Mouse (Mus musculus) hindlimb bud, embryonic 11.5 days (tissue): Measurements from ENCODE around the gene Bcar1.

ENCODE experiments used
- DNase-seq: peaks from one replicate; pipeline ENCODE4 v3.0.0-alpha.2; 2012; ENCODE audit warnings: low read depth, low spot score; ENCODE audit errors: extremely low spot score

Bcar1 gene

GRCm38 (mm10) chr8:111769764-111770428 is 26.3 kb upstream of the Bcar1 start:
- peak; percentile 76 for DNase-seq

- no peak for DNase-seq
Measured at GRCm38 (mm10) chr8:111769296-111769695, 25.7 kb upstream of the Bcar1 start.

- no peak for DNase-seq
Measured at GRCm38 (mm10) chr8:111768651-111769050, 25.0 kb upstream of the Bcar1 start.

- DNase-seq, result no peak
Measured at GRCm38 (mm10) chr8:111765616-111766015, 22.0 kb upstream of the Bcar1 start.

- no peak for DNase-seq
Measured at GRCm38 (mm10) chr8:111765096-111765495, 21.5 kb upstream of the Bcar1 start.

- DNase-seq, result no peak
Measured at GRCm38 (mm10) chr8:111760708-111761107, 17.1 kb upstream of the Bcar1 start.

- no peak for DNase-seq
Measured at GRCm38 (mm10) chr8:111758817-111759216, 15.2 kb upstream of the Bcar1 start.

GRCm38 (mm10) chr8:111757599-111757998 is 14.0 kb upstream of the Bcar1 start:
- DNase-seq, result no peak

- no peak for DNase-seq
Measured at GRCm38 (mm10) chr8:111754736-111755135, 11.1 kb upstream of the Bcar1 start.

- DNase-seq, result no peak
Measured at GRCm38 (mm10) chr8:111754088-111754487, 10.5 kb upstream of the Bcar1 start.

GRCm38 (mm10) chr8:111748766-111749165 is 5.2 kb upstream of the Bcar1 start:
- DNase-seq, result no peak

GRCm38 (mm10) chr8:111747866-111748649 is 4.4 kb upstream of the Bcar1 start:
- no peak for DNase-seq

- DNase-seq, result no peak
Measured at GRCm38 (mm10) chr8:111746582-111747465, 3.2 kb upstream of the Bcar1 start.

- DNase-seq, result no peak
Measured at GRCm38 (mm10) chr8:111745591-111746418, 2.2 kb upstream of the Bcar1 start.

- DNase-seq, result no peak
Measured at GRCm38 (mm10) chr8:111745086-111745485, 1.5 kb upstream of the Bcar1 start.

GRCm38 (mm10) chr8:111743101-111743791 is 363 bp downstream of the Bcar1 start:
- DNase-seq, result no peak

GRCm38 (mm10) chr8:111742261-111743037 is 1.2 kb downstream of the Bcar1 start:
- no peak for DNase-seq

GRCm38 (mm10) chr8:111741556-111741955 is 2.1 kb downstream of the Bcar1 start:
- no peak for DNase-seq

GRCm38 (mm10) chr8:111740994-111741393 is 2.6 kb downstream of the Bcar1 start:
- no peak for DNase-seq
